Comparison of ENCODE assay signal across 9 mouse cellular contexts in the genomic region with DNA sequence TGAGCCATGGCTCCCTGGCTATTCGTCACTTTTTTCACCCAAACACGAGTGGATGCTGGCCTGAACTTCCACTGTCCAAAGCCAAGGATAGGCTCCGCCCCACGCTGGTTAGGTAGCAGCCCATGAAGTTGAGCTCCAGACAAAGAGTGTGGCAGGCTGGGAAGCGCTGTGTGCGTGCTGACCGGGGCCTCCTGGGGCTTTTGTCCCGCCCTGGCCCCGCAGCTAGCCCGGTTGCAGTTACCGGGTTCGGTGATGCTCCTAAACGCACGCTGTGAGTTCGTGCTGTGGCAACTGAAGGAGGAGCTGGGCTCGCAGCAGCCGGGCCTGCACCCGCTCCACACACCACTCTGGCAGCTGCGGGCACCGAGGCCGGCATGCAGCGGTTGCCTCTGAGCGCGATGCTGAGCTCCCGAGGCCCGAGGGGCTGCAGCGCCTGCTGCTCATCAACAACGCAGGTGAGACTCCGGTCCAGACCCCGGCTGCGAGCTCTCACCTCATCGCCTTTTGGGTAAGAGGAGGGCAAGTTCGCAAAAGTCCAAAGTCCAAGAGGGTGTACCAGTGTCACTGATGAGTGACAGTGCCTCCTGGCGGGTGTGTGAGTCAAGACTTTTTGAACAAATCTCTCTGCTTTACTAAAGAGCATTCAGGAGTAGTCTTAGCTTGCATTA. TPM values are rescaled to one million over a fixed set of nuclear protein-coding genes. Genes with fewer than 3 reads are reported as not detected.
DNase-seq lines count a peak whose midpoint lies in the region; ATAC-seq and TF ChIP-seq lines count a peak whose summit lies in the region.
"Had no signal": no experiment of that assay in that cellular context is flagged by ENCODE, and none has a peak within 500 bp of the region (broad histone marks: within the 10 kb centered on the region; RNA-seq: fewer than 3 reads in every experiment).

No protein-coding gene starts in this region.

- peak overlapping the region; percentile 84 for H3K4me2 ChIP-seq in embryonic facial prominence, embryonic 13.5 days
- H3K4me2 ChIP-seq in heart, postnatal 0 days (ENCODE audit: low read depth, low read length), result peak overlapping the region; percentile 60
- H3K4me2 ChIP-seq in stomach, embryonic 14.5 days (replicated peaks; ENCODE audit: low read depth, low read length), result peak overlapping the region; percentile 87

- 2% methylated on average over 34 of the region's 34 CpGs for WGBS in embryonic facial prominence, embryonic 13.5 days
- 1% methylated on average over 34 of the region's 34 CpGs for WGBS in heart, postnatal 0 days
- WGBS in stomach, embryonic 14.5 days, result 2% methylated on average over 34 of the region's 34 CpGs

- no peaks in the 10 kb centered on the region for H3K9me3 ChIP-seq in ES-E14 (ENCODE audit: control insufficient read depth, insufficient read depth, low read depth, low read length)
- no peaks in the 10 kb centered on the region for H3K9me3 ChIP-seq in embryonic facial prominence, embryonic 13.5 days
- no peaks in the 10 kb centered on the region for H3K9me3 ChIP-seq in heart, postnatal 0 days (replicated peaks; ENCODE audit: control insufficient read depth, low read length)
- H3K9me3 ChIP-seq in stomach, embryonic 14.5 days (ENCODE audit: control insufficient read depth, low read depth, low read length), result no peaks in the 10 kb centered on the region

- H3K9ac ChIP-seq in ES-E14 (ENCODE audit: insufficient read depth, low read depth, low read length, poor library complexity, severe bottlenecking), result peak overlapping the region; percentile 9; the same call in 1 of the 2 replicates
- peak overlapping the region; percentile 89 for H3K9ac ChIP-seq in embryonic facial prominence, embryonic 13.5 days
- H3K9ac ChIP-seq in heart, postnatal 0 days (replicated peaks; ENCODE audit: low read depth, low read length), result no peak overlapping the region
- peak overlapping the region; percentile 57; the same call in 1 of the 2 replicates for H3K9ac ChIP-seq in stomach, embryonic 14.5 days (replicated peaks; ENCODE audit: low read depth, low read length)

- H3K36me3 ChIP-seq in ES-E14 (ENCODE audit: control insufficient read depth, insufficient read depth, low read length, poor library complexity, severe bottlenecking), result no peaks in the 10 kb centered on the region
- H3K36me3 ChIP-seq in embryonic facial prominence, embryonic 13.5 days, result no peaks in the 10 kb centered on the region
- no peaks in the 10 kb centered on the region for H3K36me3 ChIP-seq in heart, postnatal 0 days (replicated peaks; ENCODE audit: control insufficient read depth, insufficient read depth, low read length)
- H3K36me3 ChIP-seq in stomach, embryonic 14.5 days (ENCODE audit: control insufficient read depth, insufficient read depth, low read length), result no peaks in the 10 kb centered on the region

- H3K27ac ChIP-seq in ES-E14 (ENCODE audit: insufficient read depth, low read depth, low read length, poor library complexity, severe bottlenecking), result no peak overlapping the region
- peak overlapping the region; percentile 82 for H3K27ac ChIP-seq in embryonic facial prominence, embryonic 13.5 days
- no peak overlapping the region for H3K27ac ChIP-seq in heart, postnatal 0 days (ENCODE audit: low read depth)
- peak overlapping the region; percentile 36; the same call in 1 of the 2 replicates for H3K27ac ChIP-seq in stomach, embryonic 14.5 days (ENCODE audit: low read length)

- no peaks in the 10 kb centered on the region for H3K27me3 ChIP-seq in embryonic facial prominence, embryonic 13.5 days
- no peaks in the 10 kb centered on the region for H3K27me3 ChIP-seq in heart, postnatal 0 days (ENCODE audit: control insufficient read depth, insufficient read depth, low read length)
- no peaks in the 10 kb centered on the region for H3K27me3 ChIP-seq in stomach, embryonic 14.5 days (ENCODE audit: control insufficient read depth, insufficient read depth, low read length)

- no peaks in the 10 kb centered on the region for H3K4me1 ChIP-seq in ES-E14 (ENCODE audit: control insufficient read depth in 2 of 2, insufficient read depth in 2 of 2, low read length in 2 of 2, poor library complexity in 1 of 2)
- peaks cover 14% of the 10 kb centered on the region; the same call in 1 of the 2 replicates for H3K4me1 ChIP-seq in embryonic facial prominence, embryonic 13.5 days
- no peaks in the 10 kb centered on the region for H3K4me1 ChIP-seq in heart, postnatal 0 days (ENCODE audit: control insufficient read depth, insufficient read depth)
- no peaks in the 10 kb centered on the region for H3K4me1 ChIP-seq in stomach, embryonic 14.5 days (ENCODE audit: control insufficient read depth, insufficient read depth, low read length)

- peak; percentile 22 to 31 for DNase-seq in B cell, adult 2 months
- peak; percentile 58 for DNase-seq in ES-E14 (ENCODE audit: low read depth, low spot score)
- peak; percentile 25 for DNase-seq in heart, postnatal 0 days (ENCODE audit: low spot score)
- DNase-seq in kidney, postnatal 10 days, result peak; percentile 79
- peak; percentile 64 for DNase-seq in lung, postnatal 36 days
- no peak for DNase-seq in c-Kit-positive CD71-positive TER-119-positive erythroid progenitor cells, embryonic 14.5 days (ENCODE audit: low spot score)

- H3K4me3 ChIP-seq in ES-E14 (ENCODE audit: insufficient read depth in 1 of 2, low read depth in 1 of 2, low read length in 2 of 2, poor library complexity in 1 of 2, severe bottlenecking in 1 of 2), result peak overlapping the region; percentile 48 to 70
- peak overlapping the region; percentile 54 for H3K4me3 ChIP-seq in embryonic facial prominence, embryonic 13.5 days
- H3K4me3 ChIP-seq in heart, postnatal 0 days (ENCODE audit: low read depth, low read length), result peak overlapping the region; percentile 35
- peak overlapping the region; percentile 44 for H3K4me3 ChIP-seq in stomach, embryonic 14.5 days (ENCODE audit: low read depth, low read length)

- no peak; the same call in 1 of the 2 replicates for ATAC-seq in embryonic facial prominence, embryonic 13.5 days (ENCODE audit: insufficient number of reproducible peaks, insufficient read depth, low FRiP score, low TSS enrichment, low read depth)
- peak; percentile 54 for ATAC-seq in heart, postnatal 0 days (ENCODE audit: insufficient read depth, low read depth)
- ATAC-seq in stomach, embryonic 14.5 days (ENCODE audit: insufficient number of reproducible peaks, insufficient read depth, low FRiP score, low read depth), result peak; percentile 48; the same call in 1 of the 2 replicates

- no peak for TF ChIP-seq EP300 in heart, postnatal 0 days (IDR thresholded peaks at IDR 0.05; ENCODE audit: low read depth)

- in situ Hi-C loops in ES-E14 (cut with MboI; ENCODE audit: low sequenced_read_pairs in 2 of 2, unreplicated experiment in 2 of 2), result loop anchor here in 1 of 2 experiments (25.0 kb wide), 1 partner anchor 257 kb away; a partner anchor contains a TSS

- peak; percentile 55 for TF ChIP-seq CTCF in heart, postnatal 0 days (IDR thresholded peaks at IDR 0.05; ENCODE audit: low read depth)

TF ChIP-seq in ES-E14, 5 proteins besides CTCF, POLR2A, EP300 and RAD21:
- no peak for TF ChIP-seq MAFK (IDR thresholded peaks at IDR 0.05; ENCODE audit: insufficient read depth, low read depth, low read length)

RNA-seq across cellular contexts. Expression of a gene that starts 17.4 kb away (rescaled TPM):
- 75.3 and 83.0 TPM in 2 replicates for total RNA-seq in ES-E14 (2012; rRNA removed)
- polyA plus RNA-seq in embryonic facial prominence, embryonic 13.5 days (2015; fragmentation: Nextera tagmentation; extraction: Ambion mirVana), result 42.0 and 50.4 TPM in 2 replicates
- total RNA-seq in heart, postnatal 0 days (2014; rRNA removed; ENCODE audit: low replicate concordance), result 63.3 and 108 TPM in 2 replicates
- polyA plus RNA-seq in heart, postnatal 0 days (2015; fragmentation: Nextera tagmentation; extraction: Ambion mirVana), result 60.9 and 66.2 TPM in 2 replicates
- polyA plus RNA-seq in stomach, embryonic 14.5 days (2014; fragmentation: Nextera tagmentation; extraction: Ambion mirVana), result 90.9 and 91.8 TPM in 2 replicates

RNA-seq across cellular contexts. Expression of a gene that starts 32.2 kb away (rescaled TPM):
- 0.37 TPM in 1 of 2 replicates, not detected in the other for total RNA-seq in ES-E14 (2012; rRNA removed)
- polyA plus RNA-seq in embryonic facial prominence, embryonic 13.5 days (2015; fragmentation: Nextera tagmentation; extraction: Ambion mirVana), result 0.35 and 0.47 TPM in 2 replicates
- total RNA-seq in heart, postnatal 0 days (2014; rRNA removed; ENCODE audit: low replicate concordance), result not detected in 2 replicates
- not detected in 2 replicates for polyA plus RNA-seq in heart, postnatal 0 days (2015; fragmentation: Nextera tagmentation; extraction: Ambion mirVana)
- polyA plus RNA-seq in stomach, embryonic 14.5 days (2014; fragmentation: Nextera tagmentation; extraction: Ambion mirVana), result not detected in 2 replicates
- total RNA-seq: hematopoietic stem cell, adult 5-6 weeks had no signal

Comparison
In these comparisons a context has a peak if more than half of its experiments do, and no peak if none do; other contexts are left out.
1. H3K27ac ChIP-seq: peak in embryonic facial prominence, embryonic 13.5 days (single experiment) and stomach, embryonic 14.5 days (single experiment); none in ES-E14 (single experiment) and heart, postnatal 0 days (single experiment).
2. Peak in every context shown above with its lines, with median percentiles within 50 percentile points of each other: H3K4me3 ChIP-seq and H3K4me2 ChIP-seq.